Mouse (Mus musculus): ENCODE results near the gene Gm20388. TPM values are rescaled to one million over a fixed set of nuclear protein-coding genes. Genes with fewer than 3 reads are reported as not detected.
"Not testable (repeated sequence)": the region's sequence is repeated elsewhere in the genome, so short reads cannot be mapped to it uniquely, and the experiment has no call there.

Gm20388 gene
- polyA plus RNA-seq, 1 experiment from 2014 or later, result not detected

DNA sequence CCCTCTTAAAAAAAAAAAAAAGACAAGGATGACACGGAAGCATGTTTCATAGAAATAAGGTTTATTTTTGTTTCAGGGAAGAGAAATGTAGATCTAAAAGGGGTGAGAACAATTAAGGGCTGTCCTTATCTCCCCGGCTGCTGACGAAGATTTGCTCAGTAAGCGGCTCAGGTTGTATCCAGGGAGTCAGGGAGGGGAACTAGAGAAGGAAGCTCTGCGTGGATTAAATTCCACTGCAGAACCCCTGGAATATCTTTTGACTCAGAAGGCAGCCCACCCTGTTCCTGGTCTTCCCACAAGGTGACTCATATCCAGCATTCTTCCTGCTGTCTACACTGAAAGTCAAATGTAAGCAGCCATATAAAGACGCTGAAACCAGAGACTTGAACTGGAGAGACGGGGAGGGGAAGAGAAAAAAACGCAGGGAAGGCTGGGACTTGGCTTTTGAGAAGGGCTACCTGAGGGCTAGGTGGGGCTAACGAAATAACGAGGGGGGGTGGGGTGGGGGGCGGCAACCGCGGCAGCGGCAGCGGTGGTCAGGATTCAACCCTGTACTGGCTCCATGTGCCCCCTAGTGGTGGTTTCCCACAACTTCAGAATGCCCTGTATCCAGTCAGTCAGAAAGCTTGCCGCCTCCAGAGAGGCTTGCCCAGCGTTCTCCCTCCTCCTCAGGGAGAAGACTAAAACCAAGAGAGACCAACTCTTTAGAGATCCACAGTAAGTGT lies 3511.6 kb downstream of the Gm20388 start:
- no peaks in the 10 kb centered on the region for H3K4me1 ChIP-seq (ENCODE audit: control insufficient read depth, insufficient read depth, low read length)
- whole genome bisulfite sequencing, result 16% methylated on average over 16 of the region's 17 CpGs
- H3K9me3 ChIP-seq (ENCODE audit: control insufficient read depth, low read length), result peaks cover 10% of the 10 kb centered on the region
- peak overlapping the region; percentile 27 for H3K4me3 ChIP-seq (ENCODE audit: low read length)
- ATAC-seq (ENCODE audit: low FRiP score, low TSS enrichment), result 0 out of 2 replicates have a peak, but pooled peaks have one; percentile 35
- no peak overlapping the region for H3K9ac ChIP-seq (ENCODE audit: low read depth, low read length)
- H3K36me3 ChIP-seq (ENCODE audit: control insufficient read depth, insufficient read depth, low read length), result no peaks in the 10 kb centered on the region
- peak overlapping the region; percentile 40 for H3K4me2 ChIP-seq (replicated peaks; ENCODE audit: low read depth, low read length)
- H3K27ac ChIP-seq (ENCODE audit: low read depth, low read length), result no peak overlapping the region
- H3K27me3 ChIP-seq (ENCODE audit: control insufficient read depth, insufficient read depth, low read length), result no peaks in the 10 kb centered on the region

- 0 out of 2 replicates have a peak, but pooled peaks have one; percentile 6 for ATAC-seq (ENCODE audit: low FRiP score, low TSS enrichment)
- H3K27ac ChIP-seq (ENCODE audit: low read depth, low read length), result no peak overlapping the region
- no peak overlapping the region for H3K4me3 ChIP-seq (ENCODE audit: low read length)
- no peaks in the 10 kb centered on the region for H3K4me1 ChIP-seq (ENCODE audit: control insufficient read depth, insufficient read depth, low read length)
- H3K36me3 ChIP-seq (ENCODE audit: control insufficient read depth, insufficient read depth, low read length), result no peaks in the 10 kb centered on the region
- no peak overlapping the region for H3K4me2 ChIP-seq (replicated peaks; ENCODE audit: low read depth, low read length)
- H3K27me3 ChIP-seq (ENCODE audit: control insufficient read depth, insufficient read depth, low read length), result no peaks in the 10 kb centered on the region
- H3K9ac ChIP-seq (ENCODE audit: low read depth, low read length), result no peak overlapping the region
- WGBS, result 29% methylated on average over 3 of the region's 3 CpGs
- peaks cover 15% of the 10 kb centered on the region for H3K9me3 ChIP-seq (ENCODE audit: control insufficient read depth, low read length)
Measured at GRCm38 (mm10) chr8:123422781-123423159, 3512.1 kb downstream of the Gm20388 start.

- no peaks in the 10 kb centered on the region for H3K4me1 ChIP-seq (ENCODE audit: control insufficient read depth, insufficient read depth, low read length)
- no peak within 1 kb of the TSS for H3K9ac ChIP-seq (ENCODE audit: low read depth, low read length)
- peak within 1 kb of the TSS; percentile 27 for H3K4me3 ChIP-seq (ENCODE audit: low read length)
- H3K27me3 ChIP-seq (ENCODE audit: control insufficient read depth, insufficient read depth, low read length), result no peaks in the 10 kb centered on the region
- no peaks in the 10 kb centered on the region for H3K36me3 ChIP-seq (ENCODE audit: control insufficient read depth, insufficient read depth, low read length)
- peak within 1 kb of the TSS; percentile 40 for H3K4me2 ChIP-seq (replicated peaks; ENCODE audit: low read depth, low read length)
- no peak within 1 kb of the TSS for H3K27ac ChIP-seq (ENCODE audit: low read depth, low read length)
- no peak for ATAC-seq (ENCODE audit: low FRiP score, low TSS enrichment)
- WGBS, result 67% methylated on average over 7 of the region's 7 CpGs
- H3K9me3 ChIP-seq (ENCODE audit: control insufficient read depth, low read length), result peaks cover 22% of the 10 kb centered on the region
Measured at GRCm38 (mm10) chr8:123423441-123423840, 3512.8 kb downstream of the Gm20388 start, which contains the start of gene Def8. Gene Def8, plus strand, starts transcription at chr8:123423527.

DNA sequence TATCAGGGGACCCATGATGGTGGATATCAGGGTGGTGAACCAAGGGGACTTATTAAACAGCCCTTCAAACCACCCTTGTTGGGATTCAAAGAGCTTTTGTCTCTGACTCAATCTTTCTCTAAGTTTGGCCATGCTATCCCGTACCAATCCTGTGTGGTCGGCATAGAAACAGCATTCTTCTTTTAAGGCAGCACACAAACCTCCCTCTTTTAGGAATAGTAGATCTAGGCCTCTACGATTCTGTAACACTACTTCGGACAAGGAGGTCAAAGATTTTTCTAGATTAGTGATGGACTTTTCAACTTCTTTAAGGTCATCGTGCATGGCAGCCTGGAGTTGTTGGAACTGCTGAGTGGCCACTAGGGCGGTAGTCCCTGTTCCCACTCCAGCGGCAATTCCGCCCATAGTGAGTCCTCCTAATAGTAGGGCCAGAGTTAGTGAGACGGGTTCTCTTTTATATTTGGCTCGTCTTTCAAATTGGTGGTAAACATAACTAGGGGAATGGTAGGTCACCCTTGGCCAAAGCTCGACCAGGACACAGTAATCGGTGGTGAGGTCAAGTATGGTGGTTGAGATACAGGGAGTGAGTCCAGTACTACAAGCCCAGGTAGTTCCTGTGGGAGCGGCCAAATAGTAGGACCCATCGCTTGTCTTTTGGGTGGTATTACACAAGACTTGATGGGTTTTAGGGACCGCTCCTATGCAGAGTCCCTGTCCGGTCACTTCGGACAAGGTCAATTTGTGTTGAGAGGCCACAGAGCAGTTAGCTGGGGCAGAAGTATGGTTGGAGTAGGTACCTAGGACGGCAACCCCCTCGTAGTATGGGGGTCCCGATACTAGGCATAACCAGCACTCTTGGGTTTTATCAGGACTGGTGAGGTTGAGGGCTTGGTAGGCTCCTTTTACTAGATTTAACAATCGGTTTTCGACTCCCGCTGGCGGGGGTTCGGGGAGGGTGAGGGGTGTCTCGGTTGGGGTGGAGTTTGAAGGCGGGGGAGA lies 3516.2 kb downstream of the Gm20388 start:
- H3K4me3 ChIP-seq (ENCODE audit: low read length), result no peak overlapping the region
- H3K27me3 ChIP-seq (ENCODE audit: control insufficient read depth, insufficient read depth, low read length), result no peaks in the 10 kb centered on the region
- no peak for ATAC-seq (ENCODE audit: low FRiP score, low TSS enrichment)
- H3K4me1 ChIP-seq (ENCODE audit: control insufficient read depth, insufficient read depth, low read length), result no peaks in the 10 kb centered on the region
- no peaks in the 10 kb centered on the region for H3K36me3 ChIP-seq (ENCODE audit: control insufficient read depth, insufficient read depth, low read length)
- peaks cover 38% of the 10 kb centered on the region for H3K9me3 ChIP-seq (ENCODE audit: control insufficient read depth, low read length)
- WGBS, result 97% methylated on average over 27 of the region's 27 CpGs
- H3K4me2 ChIP-seq (replicated peaks; ENCODE audit: low read depth, low read length), result no peak overlapping the region
- H3K27ac ChIP-seq (ENCODE audit: low read depth, low read length), result no peak overlapping the region
- no peak overlapping the region for H3K9ac ChIP-seq (ENCODE audit: low read depth, low read length)

DNA sequence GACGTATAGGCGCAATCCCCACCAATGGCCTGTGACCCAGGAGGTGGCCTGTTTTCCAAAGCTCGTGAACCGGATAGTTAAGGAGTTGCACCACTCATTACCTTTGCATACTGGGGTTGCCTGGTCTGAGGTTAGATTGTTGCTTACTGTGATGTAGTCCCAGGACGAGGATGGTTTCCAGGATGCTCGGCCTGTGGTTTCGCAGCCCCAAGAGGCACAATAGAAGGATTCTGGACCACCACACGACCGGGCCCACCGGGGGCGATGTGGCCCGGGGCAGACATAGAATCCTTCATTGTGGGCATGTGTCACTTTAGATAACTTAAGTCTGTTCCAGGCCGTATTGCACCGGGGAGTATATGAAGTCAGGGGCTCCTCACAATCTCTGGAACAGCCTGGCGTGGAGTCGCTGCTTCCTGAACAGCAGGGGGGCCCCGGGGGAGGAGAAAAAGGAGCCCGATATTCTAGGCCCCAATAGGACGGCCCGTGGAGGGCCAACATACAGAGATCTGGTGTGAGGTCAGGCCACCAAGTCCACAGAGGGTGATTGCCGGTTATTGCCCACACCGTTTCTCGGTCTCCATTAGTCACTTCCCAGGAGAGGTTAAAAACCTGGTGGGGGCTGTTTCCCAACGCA lies 3517.1 kb downstream of the Gm20388 start:
- 97% methylated on average over 24 of the region's 24 CpGs for WGBS
- peaks cover 46% of the 10 kb centered on the region for H3K9me3 ChIP-seq (ENCODE audit: control insufficient read depth, low read length)

DNA sequence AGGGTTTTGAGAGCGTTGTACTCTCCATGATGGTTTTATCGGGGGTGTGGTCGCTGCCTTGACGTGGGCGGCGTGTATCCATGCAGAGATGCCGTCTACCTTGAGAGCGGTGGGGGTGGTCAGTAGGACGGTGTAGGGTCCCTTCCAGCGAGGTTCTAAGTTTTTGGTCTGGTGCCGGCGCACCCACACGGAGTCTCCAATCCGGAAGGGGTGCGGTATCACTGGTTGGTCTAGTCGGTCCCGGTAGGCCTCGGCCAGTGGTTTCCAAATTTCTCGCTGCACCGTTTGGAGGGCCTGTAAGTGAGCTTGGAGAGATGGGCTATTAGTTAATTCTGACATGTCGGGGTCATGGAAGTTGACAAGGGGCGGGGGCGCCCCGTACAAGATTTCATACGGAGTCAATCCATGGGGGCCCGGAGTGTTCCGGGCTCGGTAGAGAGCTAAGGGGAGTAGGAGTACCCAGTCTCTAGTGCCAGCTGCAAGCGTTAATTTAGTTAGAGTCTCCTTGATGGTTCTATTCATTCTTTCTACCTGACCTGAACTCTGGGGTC lies 3517.8 kb downstream of the Gm20388 start:
- Histone ChIP-seq H3K9me3 (ENCODE audit: control insufficient read depth, low read length) (peaks cover 51% of the 10 kb centered on the region), H3K4me2 (replicated peaks; ENCODE audit: low read depth, low read length) (no peak overlapping the region), H3K36me3 (ENCODE audit: control insufficient read depth, insufficient read depth, low read length) (no peaks in the 10 kb centered on the region), H3K27me3 (ENCODE audit: control insufficient read depth, insufficient read depth, low read length) (no peaks in the 10 kb centered on the region), H3K27ac (ENCODE audit: low read depth, low read length) (no peak overlapping the region), H3K9ac (ENCODE audit: low read depth, low read length) (no peak overlapping the region), H3K4me1 (ENCODE audit: control insufficient read depth, insufficient read depth, low read length) (no peaks in the 10 kb centered on the region), H3K4me3 (ENCODE audit: low read length) (no peak overlapping the region)
- no peak for ATAC-seq (ENCODE audit: low FRiP score, low TSS enrichment)
- WGBS, result 97% methylated on average over 29 of the region's 29 CpGs

More for the DNA sequence above, 3517.1 kb downstream of the Gm20388 start:
- Histone ChIP-seq H3K4me2 (replicated peaks; ENCODE audit: low read depth, low read length) (no peak overlapping the region), H3K27ac (ENCODE audit: low read depth, low read length) (no peak overlapping the region), H3K4me3 (ENCODE audit: low read length) (no peak overlapping the region), H3K36me3 (ENCODE audit: control insufficient read depth, insufficient read depth, low read length) (no peaks in the 10 kb centered on the region), H3K27me3 (ENCODE audit: control insufficient read depth, insufficient read depth, low read length) (no peaks in the 10 kb centered on the region), H3K4me1 (ENCODE audit: control insufficient read depth, insufficient read depth, low read length) (no peaks in the 10 kb centered on the region), H3K9ac (ENCODE audit: low read depth, low read length) (no peak overlapping the region)
- ATAC-seq (ENCODE audit: low FRiP score, low TSS enrichment), result no peak

DNA sequence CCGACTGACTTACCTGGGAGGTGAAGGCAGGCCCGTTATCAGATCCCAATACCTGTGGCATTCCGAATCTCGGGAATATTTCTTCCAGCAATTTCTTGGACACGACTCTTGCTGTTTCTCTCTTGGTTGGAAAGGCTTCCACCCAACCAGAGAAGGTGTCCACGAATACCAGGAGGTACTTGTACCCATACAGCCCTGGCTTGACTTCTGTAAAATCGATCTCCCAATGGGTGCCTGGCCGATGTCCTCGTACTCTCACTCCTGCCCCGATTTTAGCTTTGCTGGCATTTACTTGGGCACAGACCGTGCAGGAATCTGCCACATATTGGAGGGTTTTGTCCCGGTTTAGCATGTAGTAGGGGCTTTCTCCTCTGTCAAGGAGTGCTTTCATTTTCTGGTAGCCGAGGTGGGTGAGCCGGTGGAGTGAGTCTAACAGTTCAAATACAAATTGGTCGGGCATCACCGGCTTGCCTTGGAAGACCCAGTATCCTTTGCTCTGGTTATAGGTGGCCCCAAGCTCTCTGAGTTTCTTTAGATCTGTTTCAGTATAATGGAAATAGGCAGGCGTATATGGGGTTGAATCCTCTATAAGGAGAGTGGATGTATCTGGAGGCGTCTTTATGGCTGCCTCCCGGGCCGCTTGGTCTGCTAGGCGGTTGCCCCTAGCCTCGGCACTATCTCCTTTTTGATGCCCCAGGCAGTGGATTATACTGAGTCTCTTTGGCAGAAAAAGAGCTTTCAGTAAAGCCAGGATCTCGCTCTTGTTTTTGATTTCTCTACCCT lies 3518.5 kb downstream of the Gm20388 start:
- 92% methylated on average over 23 of the region's 23 CpGs for WGBS
- Histone ChIP-seq H3K4me3 (ENCODE audit: low read length) (no peak overlapping the region), H3K4me2 (replicated peaks; ENCODE audit: low read depth, low read length) (no peak overlapping the region), H3K27me3 (ENCODE audit: control insufficient read depth, insufficient read depth, low read length) (no peaks in the 10 kb centered on the region), H3K9ac (ENCODE audit: low read depth, low read length) (no peak overlapping the region), H3K9me3 (ENCODE audit: control insufficient read depth, low read length) (peaks cover 51% of the 10 kb centered on the region), H3K4me1 (ENCODE audit: control insufficient read depth, insufficient read depth, low read length) (no peaks in the 10 kb centered on the region), H3K27ac (ENCODE audit: low read depth, low read length) (no peak overlapping the region), H3K36me3 (ENCODE audit: control insufficient read depth, insufficient read depth, low read length) (no peaks in the 10 kb centered on the region)
- no peak for ATAC-seq (ENCODE audit: low FRiP score, low TSS enrichment)

- H3K4me2 ChIP-seq (replicated peaks; ENCODE audit: low read depth, low read length); H3K27me3 ChIP-seq (ENCODE audit: control insufficient read depth, insufficient read depth, low read length); H3K4me1 ChIP-seq (ENCODE audit: control insufficient read depth, insufficient read depth, low read length); H3K36me3 ChIP-seq (ENCODE audit: control insufficient read depth, insufficient read depth, low read length); H3K4me3 ChIP-seq (ENCODE audit: low read length); H3K27ac ChIP-seq (ENCODE audit: low read depth, low read length); ATAC-seq (ENCODE audit: low FRiP score, low TSS enrichment); H3K9ac ChIP-seq (ENCODE audit: low read depth, low read length): not testable (repeated sequence)
- WGBS, result 98% methylated on average over 15 of the region's 15 CpGs
- H3K9me3 ChIP-seq (ENCODE audit: control insufficient read depth, low read length), result peaks cover 54% of the 10 kb centered on the region
Measured at GRCm38 (mm10) chr8:123429722-123430013, 3519.0 kb downstream of the Gm20388 start.
